Mouse (Mus musculus): ENCODE data around the gene Cbx4. TPM values are rescaled to one million over a fixed set of nuclear protein-coding genes. Genes with fewer than 3 reads are reported as not detected.

Gene Cbx4
- polyA plus RNA-seq, 1 experiment from 2014 or later, result 5.1 TPM

DNA sequence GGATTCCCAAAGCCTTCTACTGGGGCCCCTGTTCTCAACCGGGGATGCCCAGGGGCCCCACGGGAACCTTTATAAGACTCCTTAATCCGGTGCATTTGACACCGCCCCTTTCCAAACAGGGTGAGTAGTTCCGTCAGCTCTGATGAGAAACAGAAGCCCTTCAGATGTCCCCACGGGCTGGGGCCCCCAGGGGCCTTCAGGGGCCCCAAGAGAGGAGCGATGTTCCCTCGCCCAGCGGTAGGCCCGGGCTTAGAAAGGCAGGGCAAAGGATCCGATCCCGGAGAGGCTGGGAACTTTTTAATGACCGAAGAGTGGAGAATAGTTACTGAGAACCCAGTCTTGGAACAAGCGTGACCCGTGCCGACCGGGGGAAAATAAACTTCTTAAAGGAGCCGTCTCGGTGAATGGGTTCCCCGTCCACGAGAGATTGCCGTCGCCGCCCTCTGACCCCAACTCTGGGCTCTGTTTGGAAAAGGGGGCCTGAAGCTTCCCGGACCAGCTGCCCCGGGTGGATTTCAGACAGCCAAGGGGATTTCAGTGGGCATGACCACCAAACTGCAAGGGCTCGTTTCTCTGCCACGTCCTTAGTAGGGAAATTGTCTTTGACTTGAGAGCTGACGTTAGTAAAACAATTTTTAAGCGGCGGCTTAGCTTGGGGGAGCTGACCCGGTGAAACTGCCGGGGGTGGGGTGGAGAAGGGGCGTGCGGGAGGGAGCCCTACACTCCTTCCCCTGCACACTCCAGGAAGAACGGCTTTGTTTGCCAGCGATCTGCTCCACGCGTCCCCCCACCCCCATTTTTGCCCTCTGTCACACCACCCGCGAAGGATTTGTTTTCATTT lies 3.4 kb upstream of the Cbx4 start:
- no peak overlapping the region for H3K27ac ChIP-seq (ENCODE audit: low read depth, low read length)
- H3K4me1 ChIP-seq (replicated peaks; ENCODE audit: control insufficient read depth, insufficient read depth, low read length), result peaks cover 25% of the 10 kb centered on the region
- DNase-seq (ENCODE audit: low spot score) (peak; percentile 46), ATAC-seq (replicated peaks; ENCODE audit: low FRiP score) (no peak)
- H3K27me3 ChIP-seq (replicated peaks; ENCODE audit: control insufficient read depth, insufficient read depth, low read length), result peaks cover 78% of the 10 kb centered on the region
- peak overlapping the region; percentile 75 for H3K4me2 ChIP-seq
- no peaks in the 10 kb centered on the region for H3K9me3 ChIP-seq (ENCODE audit: control insufficient read depth, low read length)
- H3K36me3 ChIP-seq (ENCODE audit: control insufficient read depth, insufficient read depth, low read length), result no peaks in the 10 kb centered on the region
- under 1% methylated on average over 41 of the region's 41 CpGs for WGBS
- peak overlapping the region; percentile 51 for H3K4me3 ChIP-seq (ENCODE audit: low read depth, low read length)
- no peak overlapping the region for H3K9ac ChIP-seq (ENCODE audit: low read depth, low read length)

DNA sequence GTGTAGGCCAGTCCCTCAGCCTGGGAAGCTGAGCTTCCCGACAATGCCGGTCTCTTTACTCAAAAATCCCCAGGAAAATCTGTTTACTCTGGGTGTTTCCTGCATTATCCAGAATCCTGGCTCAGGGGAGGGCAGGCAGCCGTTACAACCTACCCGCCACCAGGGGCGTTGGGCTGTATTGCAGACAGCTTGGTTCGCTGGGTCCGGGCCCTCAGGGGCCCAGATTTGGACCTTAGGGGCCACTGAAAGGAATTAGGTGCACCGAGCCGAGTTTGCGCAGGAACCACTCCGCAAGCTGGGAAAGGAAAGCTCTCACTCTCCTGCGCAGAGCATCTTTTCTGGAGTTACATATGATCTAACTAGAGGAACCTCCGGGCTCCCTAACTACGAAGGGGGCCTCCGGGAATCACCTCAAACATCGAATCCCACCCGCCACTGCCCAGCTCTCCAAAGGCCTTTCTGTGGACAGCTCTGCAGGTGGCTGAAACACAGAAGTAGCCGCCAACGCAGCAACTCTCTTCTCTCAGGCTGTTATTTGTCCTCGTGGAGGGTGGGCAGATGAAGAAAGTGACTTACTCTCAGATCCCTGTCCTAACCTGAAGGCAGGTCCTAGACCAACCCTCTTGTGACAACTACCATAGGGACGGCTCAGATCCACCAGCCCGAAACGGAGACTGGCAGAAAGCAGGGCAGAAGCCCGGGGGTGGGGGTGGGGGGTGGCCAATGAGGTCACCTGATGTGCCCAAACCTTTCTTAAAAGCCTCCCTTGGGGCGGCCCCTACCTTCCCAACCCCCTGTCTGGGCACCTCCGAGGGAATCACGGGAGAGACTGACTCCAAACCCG lies 2.6 kb upstream of the Cbx4 start:
- Histone ChIP-seq H3K27ac (ENCODE audit: low read depth, low read length) (no peak overlapping the region), H3K4me1 (replicated peaks; ENCODE audit: control insufficient read depth, insufficient read depth, low read length) (peaks cover 33% of the 10 kb centered on the region), H3K9me3 (ENCODE audit: control insufficient read depth, low read length) (no peaks in the 10 kb centered on the region), H3K27me3 (replicated peaks; ENCODE audit: control insufficient read depth, insufficient read depth, low read length) (peaks cover 82% of the 10 kb centered on the region), H3K4me3 (ENCODE audit: low read depth, low read length) (no peak overlapping the region), H3K9ac (ENCODE audit: low read depth, low read length) (no peak overlapping the region), H3K36me3 (ENCODE audit: control insufficient read depth, insufficient read depth, low read length) (no peaks in the 10 kb centered on the region), H3K4me2 (no peak overlapping the region)
- DNase-seq (ENCODE audit: low spot score), result peak; percentile 67
- ATAC-seq (replicated peaks; ENCODE audit: low FRiP score), result no peak
- WGBS, result 2% methylated on average over 28 of the region's 28 CpGs

GRCm38 (mm10) chr11:119087301-119088082 lies 1.5 kb upstream of the Cbx4 start:
- no peak overlapping the region for H3K27ac ChIP-seq (ENCODE audit: low read depth, low read length)
- peak overlapping the region; percentile 1 for H3K4me3 ChIP-seq (ENCODE audit: low read depth, low read length)
- H3K4me1 ChIP-seq (replicated peaks; ENCODE audit: control insufficient read depth, insufficient read depth, low read length), result peaks cover 44% of the 10 kb centered on the region
- ATAC-seq (replicated peaks; ENCODE audit: low FRiP score) (no peak), DNase-seq (ENCODE audit: low spot score) (peak; percentile 51)
- no peak overlapping the region for H3K9ac ChIP-seq (ENCODE audit: low read depth, low read length)
- H3K9me3 ChIP-seq (ENCODE audit: control insufficient read depth, low read length), result no peaks in the 10 kb centered on the region
- peaks cover 92% of the 10 kb centered on the region for H3K27me3 ChIP-seq (replicated peaks; ENCODE audit: control insufficient read depth, insufficient read depth, low read length)
- WGBS, result 3% methylated on average over 35 of the region's 35 CpGs
- peak overlapping the region; percentile 12 for H3K4me2 ChIP-seq
- no peaks in the 10 kb centered on the region for H3K36me3 ChIP-seq (ENCODE audit: control insufficient read depth, insufficient read depth, low read length)

DNA sequence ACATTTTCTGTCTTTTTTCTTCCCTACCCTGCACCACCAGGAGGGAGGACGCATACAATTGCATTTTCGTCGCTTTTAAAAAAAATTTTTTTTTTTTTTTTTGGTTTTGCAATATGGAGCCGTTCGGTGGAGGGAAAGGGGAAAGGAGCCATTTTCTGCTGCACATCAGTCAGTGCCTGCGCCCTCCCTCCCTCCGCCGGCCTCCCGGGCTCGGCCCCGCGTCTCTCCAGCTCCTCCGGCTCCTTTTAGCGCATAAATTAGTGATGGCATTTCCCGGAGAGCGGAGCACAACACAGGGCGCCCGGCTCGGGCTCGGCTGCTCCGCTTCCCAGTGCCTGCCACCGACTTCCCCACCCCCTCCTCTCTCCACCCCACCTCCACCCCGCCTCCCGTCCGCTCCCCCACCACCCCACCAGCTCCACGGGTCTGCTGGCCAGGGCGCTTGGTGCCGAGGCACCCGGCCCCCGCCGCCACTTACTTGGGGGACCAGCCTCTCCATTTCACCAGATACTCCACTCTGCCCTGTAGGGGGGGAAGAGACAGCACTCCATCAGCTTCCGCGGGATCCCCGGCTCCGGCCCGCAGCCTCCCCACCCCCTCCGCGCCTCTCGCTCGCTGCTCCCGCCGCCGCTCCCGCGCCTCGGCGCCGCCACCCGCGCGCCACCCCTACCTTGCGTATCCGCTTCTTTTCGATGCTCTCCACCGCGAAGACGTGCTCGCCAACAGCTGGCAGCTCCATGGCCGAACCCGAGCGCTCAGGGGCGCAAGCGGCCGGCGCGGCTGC lies 550 bp downstream of the Cbx4 start:
- peak overlapping the region; percentile 83 for H3K4me3 ChIP-seq (ENCODE audit: low read depth, low read length)
- H3K27me3 ChIP-seq (replicated peaks; ENCODE audit: control insufficient read depth, insufficient read depth, low read length), result peaks cover 92% of the 10 kb centered on the region
- peaks cover 12% of the 10 kb centered on the region; the same call in 1 of the 2 replicates for H3K36me3 ChIP-seq (ENCODE audit: control insufficient read depth, insufficient read depth, low read length)
- peak overlapping the region; percentile 83 for H3K9ac ChIP-seq (ENCODE audit: low read depth, low read length)
- peak overlapping the region; percentile 91 for H3K4me2 ChIP-seq
- ATAC-seq (replicated peaks; ENCODE audit: low FRiP score) (peak; percentile 30; the same call in 1 of the 2 replicates), DNase-seq (ENCODE audit: low spot score) (peak; percentile 80)
- peak overlapping the region; percentile 89 for H3K27ac ChIP-seq (ENCODE audit: low read depth, low read length)
- H3K9me3 ChIP-seq (ENCODE audit: control insufficient read depth, low read length), result no peaks in the 10 kb centered on the region
- under 1% methylated on average over 62 of the region's 66 CpGs for WGBS
- H3K4me1 ChIP-seq (replicated peaks; ENCODE audit: control insufficient read depth, insufficient read depth, low read length), result peaks cover 48% of the 10 kb centered on the region

- H3K9ac ChIP-seq (ENCODE audit: low read depth, low read length), result peak overlapping the region; percentile 83
- peaks cover 50% of the 10 kb centered on the region for H3K4me1 ChIP-seq (replicated peaks; ENCODE audit: control insufficient read depth, insufficient read depth, low read length)
- DNase-seq (ENCODE audit: low spot score) (peak; percentile 64), ATAC-seq (replicated peaks; ENCODE audit: low FRiP score) (no peak)
- peaks cover 91% of the 10 kb centered on the region for H3K27me3 ChIP-seq (replicated peaks; ENCODE audit: control insufficient read depth, insufficient read depth, low read length)
- H3K9me3 ChIP-seq (ENCODE audit: control insufficient read depth, low read length), result no peaks in the 10 kb centered on the region
- peak overlapping the region; percentile 89 for H3K27ac ChIP-seq (ENCODE audit: low read depth, low read length)
- 4% methylated on average over 18 of the region's 18 CpGs for WGBS
- peaks cover 13% of the 10 kb centered on the region; the same call in 1 of the 2 replicates for H3K36me3 ChIP-seq (ENCODE audit: control insufficient read depth, insufficient read depth, low read length)
- peak overlapping the region; percentile 91 for H3K4me2 ChIP-seq
- peak overlapping the region; percentile 83 for H3K4me3 ChIP-seq (ENCODE audit: low read depth, low read length)
These were observed 1.4 kb downstream of the Cbx4 start for GRCm38 (mm10) chr11:119084446-119085278.

- H3K9me3 ChIP-seq (ENCODE audit: control insufficient read depth, low read length), result no peaks in the 10 kb centered on the region
- WGBS, result 4% methylated on average over 28 of the region's 28 CpGs
- ATAC-seq (replicated peaks; ENCODE audit: low FRiP score), result no peak
- peaks cover 13% of the 10 kb centered on the region; the same call in 1 of the 2 replicates for H3K36me3 ChIP-seq (ENCODE audit: control insufficient read depth, insufficient read depth, low read length)
- H3K27me3 ChIP-seq (replicated peaks; ENCODE audit: control insufficient read depth, insufficient read depth, low read length), result peaks cover 91% of the 10 kb centered on the region
- no peak overlapping the region for H3K9ac ChIP-seq (ENCODE audit: low read depth, low read length)
- no peak overlapping the region for H3K27ac ChIP-seq (ENCODE audit: low read depth, low read length)
- peak overlapping the region; percentile 91 for H3K4me2 ChIP-seq
- H3K4me1 ChIP-seq (replicated peaks; ENCODE audit: control insufficient read depth, insufficient read depth, low read length), result peaks cover 53% of the 10 kb centered on the region
- peak overlapping the region; percentile 83 for H3K4me3 ChIP-seq (ENCODE audit: low read depth, low read length)
- DNase-seq (ENCODE audit: low spot score), result peak; percentile 38
These were observed 2.1 kb downstream of the Cbx4 start for GRCm38 (mm10) chr11:119083724-119084445.
